Mouse (Mus musculus): Measurements from ENCODE around the gene Bckdha.

DNA sequence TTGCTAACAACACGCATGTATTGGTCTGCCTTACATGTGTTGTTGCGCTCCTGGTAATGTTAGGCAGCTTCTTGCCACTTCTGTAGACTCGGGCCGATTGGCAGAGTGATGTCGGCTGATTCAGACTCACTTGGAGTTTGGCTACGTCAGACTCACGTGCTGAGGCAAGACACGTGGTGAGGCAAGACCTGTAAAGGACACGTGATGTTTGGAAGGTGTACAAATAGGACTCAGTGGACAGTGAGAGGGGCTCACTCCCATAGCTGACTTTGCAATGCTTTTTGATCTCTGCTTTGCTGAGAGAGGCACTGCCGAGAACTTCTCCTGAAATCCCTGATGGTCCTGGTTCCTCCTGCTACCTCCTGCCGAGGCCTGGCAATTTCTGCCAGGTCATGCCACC is 58.1 kb downstream of the Bckdha start:
- TF ChIP-seq MAFK (IDR thresholded peaks at IDR 0.05; ENCODE audit: insufficient read depth, low read depth, low read length), result no peak
- no peak for TF ChIP-seq HCFC1 (IDR thresholded peaks at IDR 0.05; ENCODE audit: borderline replicate concordance, insufficient read depth, low read length)
- no peak for TF ChIP-seq CHD2 (IDR thresholded peaks at IDR 0.05; ENCODE audit: low read depth, low read length)
- no peak for TF ChIP-seq ZC3H11A (IDR thresholded peaks at IDR 0.05; ENCODE audit: borderline replicate concordance, low read depth, low read length)
